Mouse (Mus musculus) intestine, postnatal 0 days (tissue): ENCODE measurements around the gene Cerk. TPM values are rescaled to one million over a fixed set of nuclear protein-coding genes. Genes with fewer than 3 reads are reported as not detected.
"Not testable (repeated sequence)": the region's sequence is repeated elsewhere in the genome, so short reads cannot be mapped to it uniquely, and the experiment has no call there.

Experiments used
- ATAC-seq: fragments of 200-750 bp; cut with Nextera tagmentation; 2 replicates; pipeline ENCODE4 v1.8.0; 2017; ENCODE audit warnings: mild to moderate bottlenecking, moderate TSS enrichment, moderate library complexity
- H3K27ac ChIP-seq: fragments of 300-500 bp; sonication (generic); 2 replicates; pipeline ENCODE4 v1.5.1; 2014; ENCODE audit warnings: mild to moderate bottlenecking, low read depth, low read length, moderate library complexity
- H3K27me3 ChIP-seq: fragments of 300-500 bp; sonication (generic); replicated peaks from 2 replicates; pipeline ENCODE4 v1.6.1; 2014; ENCODE audit warnings: low read length, mixed read lengths; ENCODE audit not compliant: control insufficient read depth, insufficient read depth
- H3K36me3 ChIP-seq: fragments of 300-500 bp; sonication (generic); 2 replicates; pipeline ENCODE4 v1.6.1; 2014; ENCODE audit warnings: mild to moderate bottlenecking, moderate library complexity; ENCODE audit not compliant: control insufficient read depth, insufficient read depth
- H3K4me1 ChIP-seq: fragments of 300-500 bp; sonication (generic); replicated peaks from 2 replicates; pipeline ENCODE4 v1.6.1; 2014; ENCODE audit warnings: antibody characterized with exemption, low read length, mixed read lengths; ENCODE audit not compliant: control insufficient read depth, insufficient read depth
- H3K4me2 ChIP-seq: fragments of 300-500 bp; sonication (generic); replicated peaks from 2 replicates; pipeline ENCODE4 v1.6.1; 2014; ENCODE audit warnings: low read depth, mild to moderate bottlenecking, moderate library complexity
- H3K4me3 ChIP-seq: fragments of 300-500 bp; sonication (generic); 2 replicates; pipeline ENCODE4 v1.5.1; 2014; ENCODE audit warnings: low read depth, low read length
- H3K9ac ChIP-seq: fragments of 300-500 bp; sonication (generic); 2 replicates; pipeline ENCODE4 v1.6.1; 2014; ENCODE audit warnings: mild to moderate bottlenecking, low read depth, low read length
- H3K9me3 ChIP-seq: fragments of 300-500 bp; sonication (generic); 2 replicates; pipeline ENCODE4 v1.6.1; 2016; ENCODE audit warnings: mixed run types; ENCODE audit not compliant: control insufficient read depth
- CTCF ChIP-seq: sonication (generic); IDR thresholded peaks from 2 replicates; pipeline ENCODE4 v1.5.1; 2016; ENCODE audit warnings: low read depth, mild to moderate bottlenecking, control low read depth, antibody characterized with exemption, moderate library complexity
- WGBS: fragments of 180-500 bp; shearing (Covaris S2); extraction: QIAGEN DNeasy Blood & Tissue Kit; methylation state at CpG from one replicate; pipeline ENCODE4 v1.1.7; 2014; 5-methylcytosine and 5-hydroxymethylcytosine counted together
- polyA plus RNA-seq: library from polyadenylated mRNA; unstranded; fragments of >200 nt; fragmentation: Nextera tagmentation; extraction: Ambion mirVana; gene quantifications from 2 replicates; pipeline ENCODE4 v1.2.1, GENCODE M21; 2015

The Cerk gene
- polyA plus RNA-seq, 1 experiment from 2014 or later = 4.2 TPM

GRCm38 (mm10) chr15:86168505-86168867, 17.5 kb downstream of the Cerk start:
- peaks cover 8% of the 10 kb centered on the region for H3K4me1 ChIP-seq
- no peak overlapping the region for H3K9ac ChIP-seq
- no peaks in the 10 kb centered on the region for H3K27me3 ChIP-seq
- TF ChIP-seq CTCF = no peak
- H3K36me3 ChIP-seq = peaks cover 7% of the 10 kb centered on the region; the same call in 1 of the 2 replicates
- 64% methylated on average over 7 of the region's 7 CpGs for WGBS
- no peak overlapping the region for H3K27ac ChIP-seq
- H3K4me3 ChIP-seq = no peak overlapping the region
- no peak for ATAC-seq
- no peak overlapping the region for H3K4me2 ChIP-seq
- H3K9me3 ChIP-seq = no peaks in the 10 kb centered on the region

GRCm38 (mm10) chr15:86167787-86168504, 18.0 kb downstream of the Cerk start:
- Histone ChIP-seq H3K4me2 (no peak overlapping the region), H3K36me3 (peaks cover 7% of the 10 kb centered on the region; the same call in 1 of the 2 replicates), H3K27me3 (no peaks in the 10 kb centered on the region), H3K9ac (no peak overlapping the region), H3K27ac (no peak overlapping the region), H3K4me3 (no peak overlapping the region), H3K9me3 (no peaks in the 10 kb centered on the region), H3K4me1 (peaks cover 6% of the 10 kb centered on the region)
- no peak for TF ChIP-seq CTCF
- no peak for ATAC-seq
- WGBS = 77% methylated on average over 10 of the region's 10 CpGs

- H3K9ac ChIP-seq = no peak overlapping the region
- no peak overlapping the region for H3K4me3 ChIP-seq
- H3K36me3 ChIP-seq = peaks cover 7% of the 10 kb centered on the region; the same call in 1 of the 2 replicates
- no peaks in the 10 kb centered on the region for H3K9me3 ChIP-seq
- no peak overlapping the region for H3K27ac ChIP-seq
- WGBS = 94% methylated on average over 7 of the region's 7 CpGs
- no peak overlapping the region for H3K4me2 ChIP-seq
- TF ChIP-seq CTCF = no peak
- no peaks in the 10 kb centered on the region for H3K27me3 ChIP-seq
- H3K4me1 ChIP-seq = no peaks in the 10 kb centered on the region
- ATAC-seq = no peak
Measured at GRCm38 (mm10) chr15:86167032-86167655, 18.8 kb downstream of the Cerk start.

GRCm38 (mm10) chr15:86165811-86166590, 19.9 kb downstream of the Cerk start:
- ATAC-seq = no peak
- no peak overlapping the region for H3K4me3 ChIP-seq
- no peak for TF ChIP-seq CTCF
- no peaks in the 10 kb centered on the region for H3K27me3 ChIP-seq
- peaks cover 7% of the 10 kb centered on the region; the same call in 1 of the 2 replicates for H3K36me3 ChIP-seq
- H3K27ac ChIP-seq = no peak overlapping the region
- H3K9ac ChIP-seq = no peak overlapping the region
- H3K9me3 ChIP-seq = no peaks in the 10 kb centered on the region
- WGBS = 89% methylated on average over 24 of the region's 24 CpGs
- no peaks in the 10 kb centered on the region for H3K4me1 ChIP-seq
- H3K4me2 ChIP-seq = no peak overlapping the region

GRCm38 (mm10) chr15:86164718-86165345, 21.1 kb downstream of the Cerk start:
- Histone ChIP-seq H3K9me3 (no peaks in the 10 kb centered on the region), H3K9ac (no peak overlapping the region), H3K4me2 (no peak overlapping the region), H3K27me3 (no peaks in the 10 kb centered on the region), H3K4me1 (no peaks in the 10 kb centered on the region), H3K27ac (no peak overlapping the region), H3K4me3 (no peak overlapping the region), H3K36me3 (peaks cover 7% of the 10 kb centered on the region; the same call in 1 of the 2 replicates)
- no peak for TF ChIP-seq CTCF
- WGBS = 85% methylated on average over 21 of the region's 21 CpGs
- ATAC-seq = no peak

GRCm38 (mm10) chr15:86161800-86162199, 24.1 kb downstream of the Cerk start:
- not testable (repeated sequence) for H3K27ac ChIP-seq, H3K9me3 ChIP-seq
- WGBS = 96% methylated on average over 3 of the region's 3 CpGs

More at GRCm38 (mm10) chr15:86161800-86162199, 24.1 kb downstream of the Cerk start:
- not testable (repeated sequence) for H3K4me3 ChIP-seq, H3K27me3 ChIP-seq, H3K4me2 ChIP-seq, H3K4me1 ChIP-seq, H3K9ac ChIP-seq, ATAC-seq
- peaks cover 12% of the 10 kb centered on the region; the same call in 1 of the 2 replicates for H3K36me3 ChIP-seq
- TF ChIP-seq CTCF = peak; percentile 50
